In genomic region chr5:88765587-88765986, GRCm38 (mm10) we compare ENCODE assay signal across 8 mouse cellular contexts. TPM values are rescaled to one million over a fixed set of nuclear protein-coding genes. Genes with fewer than 3 reads are reported as not detected.
A peak's percentile ranks its signal among the peaks of the same experiment; 100 is the strongest.
DNase-seq lines count a peak whose midpoint lies in the region; ATAC-seq and TF ChIP-seq lines count a peak whose summit lies in the region.

No protein-coding gene starts in this region.

- H3K27me3 ChIP-seq in erythroblast, embryonic 14.5 days (ENCODE audit: control insufficient read depth), result no peaks in the 10 kb centered on the region
- H3K27me3 ChIP-seq in testis, adult 2 months (ENCODE audit: control insufficient read depth, insufficient read depth, low read length), result no peaks in the 10 kb centered on the region
- no peaks in the 10 kb centered on the region for H3K27me3 ChIP-seq in liver, embryonic 11.5 days (replicated peaks; ENCODE audit: control insufficient read depth, insufficient read depth, low read length)

- peaks cover 60% of the 10 kb centered on the region for H3K36me3 ChIP-seq in erythroblast, embryonic 14.5 days (ENCODE audit: control insufficient read depth)
- no peaks in the 10 kb centered on the region for H3K36me3 ChIP-seq in testis, adult 2 months (ENCODE audit: control insufficient read depth, insufficient read depth, low read length)
- peaks cover 8% of the 10 kb centered on the region; the same call in 1 of the 2 replicates for H3K36me3 ChIP-seq in liver, embryonic 11.5 days (ENCODE audit: control insufficient read depth, insufficient read depth, low read length)

- no peak overlapping the region for H3K27ac ChIP-seq in testis, adult 2 months (ENCODE audit: control insufficient read depth, insufficient read depth, low read depth, low read length)
- peak overlapping the region; percentile 83 for H3K27ac ChIP-seq in liver, embryonic 11.5 days (ENCODE audit: low read depth, low read length)

- no peak for DNase-seq in testis, postnatal 10 days (ENCODE audit: low spot score)
- no peak for DNase-seq in liver, embryonic 11.5 days (ENCODE audit: low spot score)
- DNase-seq in frontal cortex, postnatal 14 days (ENCODE audit: low spot score in 2 of 2), result no peak
- DNase-seq in left cerebral cortex, postnatal 4 days, result no peak
- no peak for DNase-seq in cerebellum, postnatal 36 days

- H3K9ac ChIP-seq in liver, embryonic 11.5 days (ENCODE audit: low read depth, low read length), result peak overlapping the region; percentile 86

- intact Hi-C loops in left cerebral cortex, postnatal 4 days (cut with DNase I), result no loop called here

- no peak for ATAC-seq in erythroblast, adult 5-6 weeks (replicated peaks; ENCODE audit: low FRiP score, poor library complexity, severe bottlenecking)
- no peak for ATAC-seq in liver, embryonic 11.5 days (replicated peaks; ENCODE audit: low FRiP score)

- no peaks in the 10 kb centered on the region for H3K9me3 ChIP-seq in erythroblast, embryonic 14.5 days (ENCODE audit: control insufficient read depth, low read length)
- H3K9me3 ChIP-seq in liver, embryonic 11.5 days (ENCODE audit: control insufficient read depth, low read length), result no peaks in the 10 kb centered on the region

- peak overlapping the region; percentile 100 for H3K4me3 ChIP-seq in erythroblast, embryonic 14.5 days (replicated peaks)
- peak overlapping the region; percentile 94 for H3K4me3 ChIP-seq in testis, adult 2 months (ENCODE audit: control insufficient read depth, low read depth, low read length)
- H3K4me3 ChIP-seq in liver, embryonic 11.5 days (ENCODE audit: low read depth, low read length), result peak overlapping the region; percentile 71

- peak overlapping the region; percentile 69 for H3K4me2 ChIP-seq in liver, embryonic 11.5 days

- peaks cover 54% of the 10 kb centered on the region for H3K4me1 ChIP-seq in erythroblast, embryonic 14.5 days (ENCODE audit: control insufficient read depth)
- peaks cover 3% of the 10 kb centered on the region; the same call in 1 of the 2 replicates for H3K4me1 ChIP-seq in testis, adult 2 months (ENCODE audit: control insufficient read depth, insufficient read depth, low read length)
- H3K4me1 ChIP-seq in liver, embryonic 11.5 days (replicated peaks; ENCODE audit: control insufficient read depth, insufficient read depth, low read length), result peaks cover 29% of the 10 kb centered on the region

- no peak for TF ChIP-seq CTCF in testis, adult 2 months (IDR thresholded peaks at IDR 0.05; ENCODE audit: control insufficient read depth, insufficient read depth, insufficient replicate concordance, low read depth, low read length)

- 13% methylated on average over 6 of the region's 6 CpGs for WGBS in liver, embryonic 11.5 days

- TF ChIP-seq POLR2A in testis, adult 2 months (IDR thresholded peaks at IDR 0.05; ENCODE audit: control insufficient read depth, low read depth, low read length), result no peak

RNA-seq across cellular contexts. Expression of gene Dck, which starts 0.8 kb away (rescaled TPM):
- polyA plus RNA-seq in erythroblast, embryonic 14.5 days (2012), result 2.5 and 2.7 TPM in 2 replicates
- total RNA-seq in erythroblast, adult 5-6 weeks (2015; ENCODE audit: low replicate concordance), result 66.0 and 106 TPM in 2 replicates
- total RNA-seq in erythroblast, adult 5-6 weeks (2017; ENCODE audit: low replicate concordance), result 75.0 and 113 TPM in 2 replicates
- 1.1 and 1.8 TPM in 2 replicates for polyA plus RNA-seq in testis, adult 2 months (2012; rRNA removed)
- polyA plus RNA-seq in liver, embryonic 11.5 days (2014; fragmentation: Nextera tagmentation; extraction: Ambion mirVana), result 87.7 and 98.8 TPM in 2 replicates
- 10 to 100 TPM; 20.1 to 23.3 TPM for total RNA-seq in left cerebral cortex, postnatal 4 days (2021)

RNA-seq across cellular contexts. Expression of gene Mob1b, which starts 44.9 kb away (rescaled TPM):
- 1.3 and 1.6 TPM in 2 replicates for polyA plus RNA-seq in erythroblast, embryonic 14.5 days (2012)
- 21.7 and 33.6 TPM in 2 replicates for total RNA-seq in erythroblast, adult 5-6 weeks (2015; ENCODE audit: low replicate concordance)
- 15.7 and 19.4 TPM in 2 replicates for total RNA-seq in erythroblast, adult 5-6 weeks (2017; ENCODE audit: low replicate concordance)
- polyA plus RNA-seq in testis, adult 2 months (2012; rRNA removed), result 3.5 and 4.9 TPM in 2 replicates
- 16.0 TPM in 2 replicates for polyA plus RNA-seq in liver, embryonic 11.5 days (2014; fragmentation: Nextera tagmentation; extraction: Ambion mirVana)
- 10 to 100 TPM; 30.8 to 31.1 TPM for total RNA-seq in left cerebral cortex, postnatal 4 days (2021)

Comparison
In these comparisons a context has a peak if more than half of its experiments do, and no peak if none do; other contexts are left out.
1. RNA of gene Dck, which starts 0.8 kb away (polyA plus RNA-seq): 87.7 to 98.8 TPM in liver, embryonic 11.5 days; 2.5 to 2.7 TPM in erythroblast, embryonic 14.5 days and 1.1 to 1.8 TPM in testis, adult 2 months; every median in the first group is over 10 times any median in the second.
2. Peak in every context shown above with its lines, with median percentiles within 50 percentile points of each other: H3K4me3 ChIP-seq.